Mouse (Mus musculus) heart, postnatal 0 days (tissue): Measurements from ENCODE around the gene 4933428G20Rik. TPM values are rescaled to one million over a fixed set of nuclear protein-coding genes. Genes with fewer than 3 reads are reported as not detected.

Experiments used
- ATAC-seq: fragments of 200-750 bp; cut with Nextera tagmentation; 2 replicates; pipeline ENCODE4 v1.8.0; 2017; ENCODE audit warnings: low read depth, moderate number of reproducible peaks, moderate library complexity; ENCODE audit not compliant: insufficient read depth
- DNase-seq: peaks from one replicate; pipeline ENCODE4 v3.0.0-alpha.2; 2016; ENCODE audit warnings: low spot score
- H3K27ac ChIP-seq: fragments of 300-500 bp; sonication (generic); 2 replicates; pipeline ENCODE4 v1.5.1; 2014; ENCODE audit warnings: low read depth, mild to moderate bottlenecking
- H3K27me3 ChIP-seq: fragments of 300-500 bp; sonication (generic); 2 replicates; pipeline ENCODE4 v1.6.1; 2014; ENCODE audit warnings: low read length, mixed read lengths; ENCODE audit not compliant: control insufficient read depth, insufficient read depth
- H3K36me3 ChIP-seq: fragments of 300-500 bp; sonication (generic); replicated peaks from 2 replicates; pipeline ENCODE4 v1.6.1; 2014; ENCODE audit warnings: low read length, mixed read lengths; ENCODE audit not compliant: control insufficient read depth, insufficient read depth
- H3K4me1 ChIP-seq: fragments of 300-500 bp; sonication (generic); 2 replicates; pipeline ENCODE4 v1.6.1; 2014; ENCODE audit warnings: antibody characterized with exemption; ENCODE audit not compliant: control insufficient read depth, insufficient read depth
- H3K4me2 ChIP-seq: fragments of 300-500 bp; sonication (generic); 2 replicates; pipeline ENCODE4 v1.6.1; 2014; ENCODE audit warnings: low read depth, mild to moderate bottlenecking, low read length, moderate library complexity
- H3K4me3 ChIP-seq: fragments of 300-500 bp; sonication (generic); 2 replicates; pipeline ENCODE4 v1.5.1; 2014; ENCODE audit warnings: low read depth, low read length
- H3K9ac ChIP-seq: fragments of 300-500 bp; sonication (generic); replicated peaks from 2 replicates; pipeline ENCODE4 v1.6.1; 2014; ENCODE audit warnings: low read depth, low read length, mixed read lengths
- H3K9me3 ChIP-seq: fragments of 300-500 bp; sonication (generic); replicated peaks from 2 replicates; pipeline ENCODE4 v1.6.1; 2016; ENCODE audit warnings: low read length; ENCODE audit not compliant: control insufficient read depth
- CTCF ChIP-seq: IDR thresholded peaks from 2 replicates; pipeline ENCODE4 v1.5.1; 2016; ENCODE audit warnings: antibody characterized with exemption, control low read depth, low read depth
- EP300 ChIP-seq: IDR thresholded peaks from 2 replicates; pipeline ENCODE4 v1.6.1; 2016; ENCODE audit warnings: antibody characterized with exemption, low read depth
- WGBS: fragments of 180-500 bp; shearing (Covaris S2); extraction: QIAGEN DNeasy Blood & Tissue Kit; methylation state at CpG from one replicate; pipeline ENCODE4 v1.1.7; 2014; 5-methylcytosine and 5-hydroxymethylcytosine counted together
- polyA plus RNA-seq: library from polyadenylated mRNA; unstranded; fragments of >200 nt; fragmentation: Nextera tagmentation; extraction: Ambion mirVana; gene quantifications from 2 replicates; pipeline ENCODE4 v1.2.1, GENCODE M21; 2015
- total RNA-seq: library from RNA; depleted of rRNA; stranded (reverse); fragments of >200 nt; gene quantifications from 2 replicates; pipeline ENCODE4 v1.2.3, GENCODE M21; 2014; ENCODE audit warnings: low replicate concordance; rRNA removed

Gene 4933428G20Rik
- total and polyA plus RNA-seq, 2 experiments from 2014 or later = 0.45 TPM; not detected in 1

- Histone ChIP-seq H3K4me2 (no peak overlapping the region), H3K4me3 (no peak overlapping the region), H3K9me3 (no peaks in the 10 kb centered on the region), H3K9ac (no peak overlapping the region), H3K4me1 (peaks cover 37% of the 10 kb centered on the region), H3K36me3 (peaks cover 49% of the 10 kb centered on the region), H3K27ac (no peak overlapping the region), H3K27me3 (no peaks in the 10 kb centered on the region)
- DNase-seq = no peak
- no peak for ATAC-seq
- TF ChIP-seq CTCF = no peak
- TF ChIP-seq EP300 = no peak
- WGBS = 65% methylated on average over 4 of the region's 4 CpGs
These were observed 54.1 kb downstream of the 4933428G20Rik start for GRCm38 (mm10) chr11:97445999-97446511.

DNA sequence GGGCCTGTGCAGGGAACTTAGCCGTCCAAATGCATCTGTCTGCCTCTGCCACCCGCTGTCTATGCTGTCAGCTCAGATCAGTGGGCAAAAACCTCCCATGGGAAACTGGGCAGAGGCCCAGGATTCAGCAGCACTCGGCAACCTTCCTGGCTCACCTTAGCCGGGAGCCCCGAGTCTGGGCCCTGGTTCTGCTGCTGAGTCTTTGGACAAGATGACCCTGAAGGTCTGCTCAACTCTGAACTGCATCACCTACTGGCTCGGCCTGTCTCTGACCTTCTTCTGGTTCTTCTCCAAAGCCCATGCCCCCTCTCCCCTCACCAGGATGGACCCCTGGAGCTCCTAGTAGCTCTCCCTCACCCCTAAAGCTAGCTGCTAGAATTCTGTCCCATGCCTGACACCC is 54.5 kb downstream of the 4933428G20Rik start:
- H3K9me3 ChIP-seq = no peaks in the 10 kb centered on the region
- H3K9ac ChIP-seq = no peak overlapping the region
- TF ChIP-seq CTCF (no peak), EP300 (no peak)
- no peak overlapping the region for H3K27ac ChIP-seq
- ATAC-seq = no peak
- no peak overlapping the region for H3K4me3 ChIP-seq
- no peaks in the 10 kb centered on the region for H3K27me3 ChIP-seq
- no peak for DNase-seq
- H3K4me1 ChIP-seq = peaks cover 35% of the 10 kb centered on the region
- peaks cover 49% of the 10 kb centered on the region for H3K36me3 ChIP-seq
- no peak overlapping the region for H3K4me2 ChIP-seq
- WGBS = 56% methylated on average over 6 of the region's 6 CpGs

GRCm38 (mm10) chr11:97442891-97443675 is 57.1 kb downstream of the 4933428G20Rik start:
- H3K27me3 ChIP-seq = no peaks in the 10 kb centered on the region
- no peaks in the 10 kb centered on the region for H3K9me3 ChIP-seq
- 60% methylated on average over 11 of the region's 11 CpGs for WGBS
- H3K9ac ChIP-seq = no peak overlapping the region
- no peak for DNase-seq
- peaks cover 36% of the 10 kb centered on the region for H3K36me3 ChIP-seq
- no peak for ATAC-seq
- H3K27ac ChIP-seq = no peak overlapping the region
- no peak overlapping the region for H3K4me3 ChIP-seq
- peaks cover 43% of the 10 kb centered on the region for H3K4me1 ChIP-seq
- H3K4me2 ChIP-seq = peak overlapping the region; percentile 81; the same call in 1 of the 2 replicates
- no peak for TF ChIP-seq EP300
- no peak for TF ChIP-seq CTCF

- peak overlapping the region; percentile 93 for H3K27ac ChIP-seq
- no peaks in the 10 kb centered on the region for H3K9me3 ChIP-seq
- no peaks in the 10 kb centered on the region for H3K27me3 ChIP-seq
- H3K9ac ChIP-seq = peak overlapping the region; percentile 18
- peak overlapping the region; percentile 81 for H3K4me2 ChIP-seq
- peak; percentile 38 for DNase-seq
- 10% methylated on average over 3 of the region's 3 CpGs for WGBS
- TF ChIP-seq CTCF (no peak), EP300 (no peak)
- peak overlapping the region; percentile 77 for H3K4me3 ChIP-seq
- no peak for ATAC-seq
- peaks cover 57% of the 10 kb centered on the region for H3K4me1 ChIP-seq
- peaks cover 28% of the 10 kb centered on the region for H3K36me3 ChIP-seq
These were observed 58.4 kb downstream of the 4933428G20Rik start for GRCm38 (mm10) chr11:97441658-97442125.

DNA sequence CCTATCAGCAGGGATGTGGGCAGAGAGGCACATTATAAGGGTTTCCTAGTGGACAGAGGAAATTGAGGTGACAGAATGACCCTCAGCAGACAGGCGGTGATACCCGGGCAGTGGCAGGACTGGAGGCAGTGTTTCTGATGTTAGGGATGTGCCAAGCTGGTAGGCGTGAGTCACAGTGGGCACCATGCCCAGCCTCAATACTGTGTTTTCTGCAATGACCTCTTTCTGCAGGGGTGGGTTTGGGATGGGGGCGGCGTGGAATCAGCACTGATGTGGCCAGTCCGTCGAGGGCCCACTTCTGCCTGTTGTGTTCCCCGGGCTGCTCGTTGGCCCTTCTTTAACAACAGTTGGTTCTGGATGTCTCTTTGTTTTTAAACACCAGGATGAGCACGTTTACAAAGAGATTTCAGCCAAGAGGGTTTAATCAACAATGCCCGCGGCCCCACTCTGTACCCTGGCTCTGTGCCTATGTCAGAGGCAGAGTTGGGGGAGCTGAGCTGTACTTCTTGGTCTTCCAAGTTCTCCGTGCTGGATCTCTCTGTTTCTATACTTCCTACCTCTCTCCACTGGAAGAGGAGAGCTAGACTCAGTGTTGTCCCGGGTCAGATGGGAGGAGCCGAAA is 59.0 kb downstream of the 4933428G20Rik start:
- Histone ChIP-seq H3K27ac (peak overlapping the region; percentile 93), H3K9ac (peak overlapping the region; percentile 18), H3K4me1 (peaks cover 63% of the 10 kb centered on the region), H3K4me3 (peak overlapping the region; percentile 77), H3K4me2 (peak overlapping the region; percentile 81), H3K36me3 (peaks cover 25% of the 10 kb centered on the region), H3K9me3 (no peaks in the 10 kb centered on the region), H3K27me3 (no peaks in the 10 kb centered on the region)
- 6% methylated on average over 15 of the region's 15 CpGs for WGBS
- TF ChIP-seq EP300 (no peak), CTCF (no peak)
- peak; percentile 58 for DNase-seq
- ATAC-seq = no peak

Other genes with a start within 250 kb of the 4933428G20Rik start
- gene Npepps, start 219.7 kb downstream of the 4933428G20Rik start, total RNA-seq = 28.1 and 45.8 TPM in 2 replicates
- 54.8 and 56.0 TPM in 2 replicates for gene Npepps, start 219.7 kb downstream of the 4933428G20Rik start, polyA plus RNA-seq
- gene Mrpl45, start 184.6 kb downstream of the 4933428G20Rik start, total RNA-seq = 41.8 and 48.8 TPM in 2 replicates
- gene Mrpl45, start 184.6 kb downstream of the 4933428G20Rik start, polyA plus RNA-seq = 60.3 and 64.6 TPM in 2 replicates
- gene Gpr179, start 148.3 kb downstream of the 4933428G20Rik start, total RNA-seq = 0.12 TPM in 1 of 2 replicates, not detected in the other
- not detected in 2 replicates for gene Gpr179, start 148.3 kb downstream of the 4933428G20Rik start, polyA plus RNA-seq
- 15.4 and 20.7 TPM in 2 replicates for gene Socs7, start 137.8 kb downstream of the 4933428G20Rik start, total RNA-seq
- 1.6 and 2.1 TPM in 2 replicates for gene Socs7, start 137.8 kb downstream of the 4933428G20Rik start, polyA plus RNA-seq
- 44.0 and 53.5 TPM in 2 replicates for gene Arhgap23, start 84.8 kb downstream of the 4933428G20Rik start, total RNA-seq
- gene Arhgap23, start 84.8 kb downstream of the 4933428G20Rik start, polyA plus RNA-seq = 3.7 and 3.8 TPM in 2 replicates
- not detected in 2 replicates for gene Srcin1, start 75.8 kb upstream of the 4933428G20Rik start, total RNA-seq
- 0.04 TPM in 1 of 2 replicates, not detected in the other for gene Srcin1, start 75.8 kb upstream of the 4933428G20Rik start, polyA plus RNA-seq
- 3.6 and 6.0 TPM in 2 replicates for gene Epop, start 129.4 kb upstream of the 4933428G20Rik start, total RNA-seq
- 0.15 and 0.32 TPM in 2 replicates for gene Epop, start 129.4 kb upstream of the 4933428G20Rik start, polyA plus RNA-seq
- gene Mllt6, start 163.1 kb upstream of the 4933428G20Rik start, total RNA-seq = 45.2 and 46.1 TPM in 2 replicates
- 1.6 and 1.7 TPM in 2 replicates for gene Mllt6, start 163.1 kb upstream of the 4933428G20Rik start, polyA plus RNA-seq
- 46.1 and 50.8 TPM in 2 replicates for gene Cisd3, start 185.5 kb upstream of the 4933428G20Rik start, total RNA-seq
- 125 and 135 TPM in 2 replicates for gene Cisd3, start 185.5 kb upstream of the 4933428G20Rik start, polyA plus RNA-seq
- 1.1 and 3.6 TPM in 2 replicates for gene Pcgf2, start 200.2 kb upstream of the 4933428G20Rik start, total RNA-seq
- gene Pcgf2, start 200.2 kb upstream of the 4933428G20Rik start, polyA plus RNA-seq = 6.0 and 7.1 TPM in 2 replicates
- gene Psmb3, start 203.1 kb upstream of the 4933428G20Rik start, total RNA-seq = 486 and 592 TPM in 2 replicates
- 495 and 503 TPM in 2 replicates for gene Psmb3, start 203.1 kb upstream of the 4933428G20Rik start, polyA plus RNA-seq
- 12.6 and 12.7 TPM in 2 replicates for gene Pip4k2b, start 244.4 kb upstream of the 4933428G20Rik start, total RNA-seq
- gene Pip4k2b, start 244.4 kb upstream of the 4933428G20Rik start, polyA plus RNA-seq = 0.79 and 0.95 TPM in 2 replicates